Comparison of ENCODE assay signal across 8 mouse cellular contexts in genomic region chr8:84198871-84199270, GRCm38 (mm10). TPM values are rescaled to one million over a fixed set of nuclear protein-coding genes. Genes with fewer than 3 reads are reported as not detected.
DNase-seq lines count a peak whose midpoint lies in the region; ATAC-seq and TF ChIP-seq lines count a peak whose summit lies in the region.

No protein-coding gene starts in this region.

- TF ChIP-seq CTCF in CH12.LX (conservative IDR thresholded peaks at IDR 0.05 in 1 of 2, IDR thresholded peaks at IDR 0.05 in 1 of 2; ENCODE audit: low read depth in 2 of 2, low read length in 2 of 2) = no peak

- intact Hi-C loops in heart, postnatal 25 days (cut with DNase I) = no loop called here

- TF ChIP-seq RAD21 in CH12.LX (IDR thresholded peaks at IDR 0.05; ENCODE audit: low read depth, low read length) = no peak

- peak overlapping the region; percentile 65 for H3K27ac ChIP-seq in CH12.LX (ENCODE audit: insufficient read depth, low read depth)
- peak overlapping the region; percentile 91 to 99 for H3K27ac ChIP-seq in heart, embryonic 14.5 days (replicated peaks in 1 of 2; ENCODE audit: control insufficient read depth in 1 of 2, insufficient read depth in 1 of 2, low read depth in 2 of 2, low read length in 2 of 2)
- peak overlapping the region; percentile 70 for H3K27ac ChIP-seq in liver, embryonic 15.5 days (replicated peaks)

- DNase-seq in heart, adult 11 months = peak; percentile 94
- no peak for DNase-seq in heart, postnatal 25 days (ENCODE audit: low spot score)
- DNase-seq in CH12.LX (ENCODE audit: extremely low read depth) = no peak
- DNase-seq in frontal cortex, postnatal 14 days (ENCODE audit: low spot score in 2 of 2) = no peak
- no peak for DNase-seq in right cerebral cortex, postnatal 14 days
- DNase-seq in cerebellum, postnatal 36 days = no peak

- H3K4me3 ChIP-seq in CH12.LX (replicated peaks in 1 of 3; ENCODE audit: low read depth in 2 of 3, low read length in 2 of 3, poor library complexity in 1 of 3) = no peak overlapping the region
- H3K4me3 ChIP-seq in heart, embryonic 14.5 days (ENCODE audit: control insufficient read depth in 1 of 2, insufficient read depth in 1 of 2, low read depth in 1 of 2, low read length in 2 of 2) = peak overlapping the region in 1 of 2 experiments; percentile 51; a peak in 2 of 4 replicates
- peak overlapping the region; percentile 54 for H3K4me3 ChIP-seq in liver, embryonic 15.5 days (replicated peaks)

- no peak for TF ChIP-seq EP300 in CH12.LX (IDR thresholded peaks at IDR 0.05; ENCODE audit: low read length)

- no peak for ATAC-seq in heart, embryonic 14.5 days (ENCODE audit: insufficient number of reproducible peaks, insufficient read depth, low FRiP score, low read depth)
- no peak for ATAC-seq in liver, embryonic 15.5 days (ENCODE audit: insufficient read depth)

- in situ Hi-C loops in CH12.LX (cut with MboI; ENCODE audit: low pct_ligation_motif_present, low pct_unique_long_range_greater_than_20kb, low sequenced_read_pairs) = no loop called here

- peaks cover 0 to 6% of the 10 kb centered on the region in 2 experiments for H3K36me3 ChIP-seq in CH12.LX (replicated peaks in 1 of 2; ENCODE audit: control insufficient read depth in 1 of 2, insufficient read depth in 1 of 2, low read length in 1 of 2)
- peaks cover 6% of the 10 kb centered on the region; the same call in 1 of the 2 replicates for H3K36me3 ChIP-seq in heart, embryonic 14.5 days (ENCODE audit: control insufficient read depth, insufficient read depth, low read length)
- no peaks in the 10 kb centered on the region for H3K36me3 ChIP-seq in liver, embryonic 15.5 days (replicated peaks)

- dilution Hi-C loops in CH12.LX (cut with MboI; ENCODE audit: extremely low pct_ligation_motif_present, extremely low pct_unique_long_range_greater_than_20kb, low sequenced_read_pairs) = no loop called here

- no peak for TF ChIP-seq POLR2A in CH12.LX (IDR thresholded peaks at IDR 0.05; ENCODE audit: low read depth, low read length)

- H3K4me1 ChIP-seq in CH12.LX (ENCODE audit: control insufficient read depth in 1 of 2, insufficient read depth in 2 of 2) = peaks cover 18 to 47% of the 10 kb centered on the region in 2 experiments
- H3K4me1 ChIP-seq in heart, embryonic 14.5 days (ENCODE audit: control insufficient read depth in 2 of 2, insufficient read depth in 2 of 2, low read length in 2 of 2) = peaks cover 38 to 50% of the 10 kb centered on the region in 2 experiments
- peaks cover 67% of the 10 kb centered on the region for H3K4me1 ChIP-seq in liver, embryonic 15.5 days (replicated peaks)

- no peaks in the 10 kb centered on the region for H3K27me3 ChIP-seq in CH12.LX (replicated peaks)
- H3K27me3 ChIP-seq in heart, embryonic 14.5 days (ENCODE audit: control insufficient read depth, insufficient read depth, low read length) = no peaks in the 10 kb centered on the region
- peaks cover 46% of the 10 kb centered on the region for H3K27me3 ChIP-seq in liver, embryonic 15.5 days

- H3K79me2 ChIP-seq in CH12.LX (replicated peaks; ENCODE audit: control insufficient read depth, extremely low read depth, insufficient read depth, poor library complexity, severe bottlenecking) = peaks cover 15% of the 10 kb centered on the region

- H3K9ac ChIP-seq in CH12.LX (ENCODE audit: insufficient read depth, low read depth) = no peak overlapping the region
- peak overlapping the region; percentile 76 for H3K9ac ChIP-seq in heart, embryonic 14.5 days (ENCODE audit: low read length)
- H3K9ac ChIP-seq in liver, embryonic 15.5 days = peak overlapping the region; percentile 43; the same call in 1 of the 2 replicates

- no peak overlapping the region for H3K4me2 ChIP-seq in CH12.LX (ENCODE audit: insufficient read depth, low read depth, poor library complexity, severe bottlenecking)
- peak overlapping the region; percentile 72 for H3K4me2 ChIP-seq in heart, embryonic 14.5 days (ENCODE audit: low read length)
- H3K4me2 ChIP-seq in liver, embryonic 15.5 days = peak overlapping the region; percentile 83

- 32% methylated on average over 4 of the region's 4 CpGs for WGBS in heart, embryonic 14.5 days
- WGBS in liver, embryonic 15.5 days (ENCODE audit: insufficient replicate concordance) = 37% methylated on average over 4 of the region's 4 CpGs

- H3K9me3 ChIP-seq in CH12.LX (replicated peaks; ENCODE audit: low read length) = no peaks in the 10 kb centered on the region
- H3K9me3 ChIP-seq in heart, embryonic 14.5 days (ENCODE audit: control insufficient read depth, low read length) = no peaks in the 10 kb centered on the region
- H3K9me3 ChIP-seq in liver, embryonic 15.5 days (replicated peaks) = no peaks in the 10 kb centered on the region

TF ChIP-seq in CH12.LX, 34 proteins besides CTCF, POLR2A, EP300 and RAD21:
- TF ChIP-seq ZC3H11A (IDR thresholded peaks at IDR 0.05; ENCODE audit: low read depth, low read length) (no peak), USF1 (IDR thresholded peaks at IDR 0.05; ENCODE audit: low read depth, low read length) (no peak), ETS1 (conservative IDR thresholded peaks at IDR 0.05; ENCODE audit: low read depth, low read length) (no peak), TBP (conservative IDR thresholded peaks at IDR 0.05; ENCODE audit: low read depth, low read length) (0 out of 2 replicates have a peak, but pooled peaks have one; percentile 22), RCOR1 (conservative IDR thresholded peaks at IDR 0.05; ENCODE audit: low read depth, low read length) (no peak), USF2 (conservative IDR thresholded peaks at IDR 0.05; ENCODE audit: low read depth, low read length) (no peak), NELFE (IDR thresholded peaks at IDR 0.05; ENCODE audit: low read depth, low read length) (no peak), MYC (IDR thresholded peaks at IDR 0.05; ENCODE audit: low read depth, low read length) (0 out of 2 replicates have a peak, but pooled peaks have one; percentile 11)
TF ChIP-seq in CH12.LX: peak in this region for 2.

RNA-seq across cellular contexts. Expression of gene Nanos3, which starts 13.9 kb away (rescaled TPM):
- total RNA-seq in heart, postnatal 25 days (2021) = 1 to 10 TPM in 1 of 2 experiments, under 1 TPM in 1; 0.73 to 1.4 TPM
- total RNA-seq in CH12.LX (2012; rRNA removed) (not detected in 2 replicates), CH12.LX (2014; rRNA removed) (not detected in 2 replicates)
- not detected in 2 replicates for polyA plus RNA-seq in CH12.LX (2012; ENCODE audit: insufficient read length, low read depth)
- 2.4 and 3.8 TPM in 2 replicates for polyA plus RNA-seq in heart, embryonic 14.5 days (2014; fragmentation: Nextera tagmentation; extraction: Ambion mirVana)
- 0.31 TPM in 2 replicates for polyA plus RNA-seq in liver, embryonic 15.5 days (2015; fragmentation: Nextera tagmentation; extraction: Ambion mirVana)

RNA-seq across cellular contexts. Expression of gene Zswim4, which starts 38.0 kb away (rescaled TPM):
- total RNA-seq in heart, postnatal 25 days (2021) = 1 to 10 TPM; 8.2 to 8.8 TPM
- total RNA-seq in CH12.LX (2012; rRNA removed) (6.3 and 9.7 TPM in 2 replicates), CH12.LX (2014; rRNA removed) (4.7 and 4.9 TPM in 2 replicates)
- polyA plus RNA-seq in CH12.LX (2012; ENCODE audit: insufficient read length, low read depth) = 6.5 and 9.1 TPM in 2 replicates
- 6.7 and 7.3 TPM in 2 replicates for polyA plus RNA-seq in heart, embryonic 14.5 days (2014; fragmentation: Nextera tagmentation; extraction: Ambion mirVana)
- polyA plus RNA-seq in liver, embryonic 15.5 days (2015; fragmentation: Nextera tagmentation; extraction: Ambion mirVana) = 2.0 and 2.5 TPM in 2 replicates

RNA-seq across cellular contexts. Expression of gene D8Ertd738e, which starts 50.6 kb away (rescaled TPM):
- total RNA-seq in heart, postnatal 25 days (2021) = 100 to 1,000 TPM; 227 to 240 TPM
- total RNA-seq in CH12.LX (2012; rRNA removed) (225 and 266 TPM in 2 replicates), CH12.LX (2014; rRNA removed) (213 and 228 TPM in 2 replicates)
- polyA plus RNA-seq in CH12.LX (2012; ENCODE audit: insufficient read length, low read depth) = 217 and 262 TPM in 2 replicates
- 359 and 400 TPM in 2 replicates for polyA plus RNA-seq in heart, embryonic 14.5 days (2014; fragmentation: Nextera tagmentation; extraction: Ambion mirVana)
- 176 and 183 TPM in 2 replicates for polyA plus RNA-seq in liver, embryonic 15.5 days (2015; fragmentation: Nextera tagmentation; extraction: Ambion mirVana)

RNA-seq across cellular contexts. Expression of gene 4930432K21Rik, which starts 51.0 kb away (rescaled TPM):
- under 1 TPM; 0.10 to 0.28 TPM for total RNA-seq in heart, postnatal 25 days (2021)
- total RNA-seq in CH12.LX (2012; rRNA removed) = 0.04 TPM in 1 of 2 replicates, not detected in the other
- total RNA-seq in CH12.LX (2014; rRNA removed) = 0.09 TPM in 1 of 2 replicates, not detected in the other
- polyA plus RNA-seq in CH12.LX (2012; ENCODE audit: insufficient read length, low read depth) = not detected in 2 replicates
- polyA plus RNA-seq in heart, embryonic 14.5 days (2014; fragmentation: Nextera tagmentation; extraction: Ambion mirVana) = 0.43 and 0.63 TPM in 2 replicates
- 0.25 and 0.41 TPM in 2 replicates for polyA plus RNA-seq in liver, embryonic 15.5 days (2015; fragmentation: Nextera tagmentation; extraction: Ambion mirVana)

RNA-seq across cellular contexts. Expression of gene Cc2d1a, which starts 51.1 kb away (rescaled TPM):
- total RNA-seq in heart, postnatal 25 days (2021) = 10 to 100 TPM; 10.3 to 11.8 TPM
- total RNA-seq in CH12.LX (2012; rRNA removed) (7.8 and 8.2 TPM in 2 replicates), CH12.LX (2014; rRNA removed) (2.5 and 2.8 TPM in 2 replicates)
- polyA plus RNA-seq in CH12.LX (2012; ENCODE audit: insufficient read length, low read depth) = 10.5 and 11.4 TPM in 2 replicates
- polyA plus RNA-seq in heart, embryonic 14.5 days (2014; fragmentation: Nextera tagmentation; extraction: Ambion mirVana) = 9.3 and 11.8 TPM in 2 replicates
- polyA plus RNA-seq in liver, embryonic 15.5 days (2015; fragmentation: Nextera tagmentation; extraction: Ambion mirVana) = 5.4 and 5.5 TPM in 2 replicates
